Mouse (Mus musculus) megakaryocyte, adult 5-6 weeks (primary cell): ENCODE results near the gene Tmem11. TPM values are rescaled to one million over a fixed set of nuclear protein-coding genes. Genes with fewer than 3 reads are reported as not detected.

Experiments used
- ATAC-seq: 2 replicates; pipeline ENCODE4 v1.8.0; 2016; ENCODE audit warnings: mild to moderate bottlenecking, inconsistent platforms; ENCODE audit not compliant: poor library complexity, severe bottlenecking
- total RNA-seq, 2 experiments: library from RNA; stranded (forward) in 1 of 2; stranded (reverse) in 1 of 2; fragments of 153-499, 151-499 nt in 1 of 2; fragments of 221-1000, 200-1000 nt in 1 of 2; gene quantifications; 2 replicates each; pipeline versions ENCODE4 v1.2.3 to v1.2.4; 2015 to 2017

Gene Tmem11
- total RNA-seq (2015) (13.3 and 18.7 TPM in 2 replicates), total RNA-seq (2017) (32.7 and 37.7 TPM in 2 replicates)

- peak; percentile 94 for ATAC-seq
These were observed at the start of gene Tmem11 for GRCm38 (mm10) chr11:60878675-60879294. Gene Tmem11 (minus strand): TSS chr11:60879272.

DNA sequence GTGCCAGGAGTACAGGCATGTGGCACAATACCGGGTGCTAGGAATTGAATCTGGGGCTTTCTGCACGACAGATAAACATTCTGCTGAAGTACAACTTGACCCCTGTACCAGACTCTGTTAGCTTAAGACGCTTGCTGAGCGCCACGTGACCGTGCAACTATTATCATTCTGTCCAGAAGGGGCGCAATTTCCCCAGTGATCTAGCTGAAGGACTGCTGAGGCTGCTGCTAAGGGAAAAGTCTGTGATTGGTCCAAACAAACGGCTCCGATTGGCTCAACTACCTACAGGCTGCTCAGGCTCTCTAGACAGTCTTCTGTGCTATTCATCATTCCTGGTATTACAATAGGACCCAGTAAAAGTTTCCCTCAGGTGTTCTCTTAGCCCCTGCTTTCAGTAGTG, 48.2 kb upstream of the Tmem11 start:
- peak; percentile 70 for ATAC-seq

- no peak for ATAC-seq
These were observed 45.9 kb upstream of the Tmem11 start for GRCm38 (mm10) chr11:60924981-60925380.

DNA sequence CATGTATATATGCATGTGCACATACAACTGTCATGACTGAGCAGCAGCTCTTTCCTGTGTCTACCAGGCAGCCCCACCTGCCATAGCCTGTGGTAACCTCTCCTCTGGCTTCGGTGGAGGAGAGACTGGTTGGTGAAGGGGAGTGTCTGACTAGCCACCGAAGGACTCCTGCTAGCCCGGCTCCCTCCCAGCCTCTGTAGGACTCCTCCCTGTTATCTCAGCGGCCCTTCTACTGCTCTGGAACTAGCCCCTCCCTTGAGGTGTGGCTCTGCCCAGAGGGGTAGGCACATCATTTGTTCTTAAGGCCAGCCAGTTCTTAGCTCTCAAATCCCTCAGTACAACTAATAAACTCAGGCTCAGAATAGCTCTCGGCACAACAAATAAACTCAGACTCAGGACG, 45.4 kb upstream of the Tmem11 start:
- ATAC-seq = no peak

DNA sequence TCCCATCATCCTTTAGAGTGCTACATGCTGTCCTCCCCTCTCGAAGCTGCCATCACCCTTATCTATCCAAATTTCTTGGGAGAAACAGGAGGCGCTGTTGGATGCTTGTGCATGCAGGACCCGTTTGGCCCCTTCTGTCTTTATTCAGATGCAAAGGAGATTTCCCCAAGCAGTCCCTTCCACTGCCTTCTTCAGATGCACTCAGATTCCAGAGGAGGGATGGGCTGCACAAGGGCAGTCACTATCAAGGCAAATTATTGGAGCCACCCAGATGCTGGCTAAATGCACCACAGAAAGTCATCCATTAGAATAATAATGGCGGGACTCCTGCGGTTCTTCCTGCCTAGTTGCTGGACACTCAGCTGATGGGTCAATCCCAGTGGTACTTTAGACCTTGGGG, 43.9 kb upstream of the Tmem11 start:
- no peak for ATAC-seq

GRCm38 (mm10) chr11:60922195-60922594, 43.1 kb upstream of the Tmem11 start:
- ATAC-seq = no peak

GRCm38 (mm10) chr11:60920021-60920420, 40.9 kb upstream of the Tmem11 start:
- no peak for ATAC-seq

DNA sequence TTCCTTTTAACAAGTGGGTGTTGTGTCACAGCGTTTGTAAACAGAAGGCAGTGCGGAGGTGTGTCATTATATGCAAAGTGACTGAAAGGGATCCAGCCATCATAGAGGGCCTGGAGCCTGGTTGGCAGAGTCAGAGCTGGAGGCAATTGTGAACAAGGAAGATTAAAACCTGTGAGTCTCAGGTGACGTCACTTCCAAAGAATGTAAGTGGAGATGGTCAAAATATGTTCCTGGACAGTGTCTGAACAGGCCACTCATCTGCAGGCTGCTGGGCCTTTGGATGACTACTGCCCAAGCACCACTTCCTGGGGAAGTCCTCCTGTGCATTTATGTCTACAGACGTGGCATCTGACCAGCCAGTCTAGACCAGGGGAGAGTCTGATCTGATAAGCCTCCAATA, 36.1 kb upstream of the Tmem11 start:
- ATAC-seq = no peak

DNA sequence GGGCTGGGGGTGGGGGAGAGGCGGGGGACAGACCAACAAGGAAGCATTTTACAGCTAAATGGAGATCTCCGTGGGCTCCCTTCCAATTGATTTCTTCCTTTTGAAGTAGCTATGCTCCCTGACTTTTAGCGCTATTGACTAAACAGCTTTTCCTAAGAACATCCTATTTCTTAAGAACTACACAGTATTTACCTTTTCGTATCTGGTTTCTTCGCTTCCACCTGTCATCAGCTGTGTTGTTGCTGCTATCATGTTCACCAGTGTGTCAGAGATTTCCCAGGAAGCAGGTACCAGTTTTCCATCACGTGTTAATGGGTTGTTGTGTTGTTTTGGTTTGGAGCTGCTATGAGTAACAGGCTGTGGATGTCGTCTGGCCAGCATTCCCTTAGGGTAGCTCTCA, 35.4 kb upstream of the Tmem11 start, which contains the start of gene Natd1:
Gene Natd1 (minus strand): TSS at position 260 of the 400 bp plus-strand sequence.
- ATAC-seq = no peak

DNA sequence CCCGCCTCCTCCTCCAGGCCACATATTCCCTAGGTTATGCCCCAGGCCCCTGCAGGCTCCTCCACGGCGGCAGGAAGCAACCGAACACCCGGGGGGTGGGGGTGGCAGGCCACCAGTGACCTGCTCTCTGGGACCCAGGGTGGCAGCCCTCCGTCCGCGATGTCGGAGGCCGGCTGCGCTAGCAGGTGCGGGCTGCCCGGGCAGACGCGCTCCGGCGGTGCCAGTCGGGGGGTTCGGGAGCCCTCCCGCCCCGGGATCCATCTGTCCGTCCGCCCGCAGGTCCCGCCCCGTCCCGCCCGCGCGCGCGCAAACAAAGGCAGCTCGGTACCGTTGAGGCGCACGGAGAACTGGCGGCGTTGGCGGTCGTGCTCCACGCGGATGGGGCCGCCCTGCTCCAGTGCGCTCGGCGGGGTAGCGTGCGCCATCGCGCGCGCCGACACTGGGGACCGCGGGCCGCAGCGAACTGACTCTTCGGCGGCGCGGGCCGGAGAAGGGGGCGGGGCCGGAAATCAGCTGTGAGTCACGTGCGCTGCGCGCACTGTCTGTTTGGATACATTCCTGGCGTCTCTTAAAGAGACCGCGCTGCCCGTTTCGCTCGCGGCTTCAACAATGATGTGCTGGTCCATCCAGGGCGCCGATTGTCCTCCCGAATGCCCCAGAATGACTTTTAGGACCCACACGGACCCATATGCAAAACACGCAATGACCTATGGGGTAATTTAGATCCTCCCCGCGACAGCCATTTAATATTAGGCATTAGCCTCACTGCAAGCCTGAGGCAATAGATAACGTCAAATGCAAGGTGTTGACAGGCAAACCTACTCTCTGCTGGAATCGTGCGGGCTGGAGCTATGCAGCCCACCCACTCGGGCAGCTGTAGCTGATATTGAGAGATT, 34.5 kb upstream of the Tmem11 start:
- peak; percentile 96 for ATAC-seq

- ATAC-seq = no peak
These were observed 33.5 kb upstream of the Tmem11 start for GRCm38 (mm10) chr11:60912525-60912973.

- ATAC-seq = no peak
These were observed 30.6 kb upstream of the Tmem11 start for GRCm38 (mm10) chr11:60909626-60910025.

- ATAC-seq = no peak
These were observed 29.0 kb upstream of the Tmem11 start for GRCm38 (mm10) chr11:60908073-60908472.

- no peak for ATAC-seq
These were observed 27.4 kb upstream of the Tmem11 start for GRCm38 (mm10) chr11:60906449-60906848.

- ATAC-seq = no peak
These were observed 26.5 kb upstream of the Tmem11 start for GRCm38 (mm10) chr11:60905407-60906120.

DNA sequence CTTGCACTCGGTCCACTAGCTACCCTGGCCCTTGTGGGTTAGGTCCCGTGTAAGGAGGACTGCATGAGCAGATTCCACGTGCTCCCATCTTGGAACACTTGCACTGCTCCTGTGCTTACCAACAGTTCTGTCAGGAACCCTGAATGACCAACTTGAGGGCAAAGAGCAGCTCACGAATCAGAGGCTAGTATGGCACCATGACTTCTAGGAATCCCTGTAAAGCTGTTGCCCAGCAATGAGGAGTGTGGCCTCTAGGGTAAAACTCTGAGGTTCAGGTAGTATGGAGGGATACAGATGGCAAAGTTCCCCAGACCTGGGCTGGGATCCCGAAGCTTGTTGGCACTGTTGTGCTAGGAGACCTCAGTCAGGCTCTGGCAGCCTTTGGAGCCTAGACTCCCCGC, 24.6 kb upstream of the Tmem11 start:
- no peak for ATAC-seq

DNA sequence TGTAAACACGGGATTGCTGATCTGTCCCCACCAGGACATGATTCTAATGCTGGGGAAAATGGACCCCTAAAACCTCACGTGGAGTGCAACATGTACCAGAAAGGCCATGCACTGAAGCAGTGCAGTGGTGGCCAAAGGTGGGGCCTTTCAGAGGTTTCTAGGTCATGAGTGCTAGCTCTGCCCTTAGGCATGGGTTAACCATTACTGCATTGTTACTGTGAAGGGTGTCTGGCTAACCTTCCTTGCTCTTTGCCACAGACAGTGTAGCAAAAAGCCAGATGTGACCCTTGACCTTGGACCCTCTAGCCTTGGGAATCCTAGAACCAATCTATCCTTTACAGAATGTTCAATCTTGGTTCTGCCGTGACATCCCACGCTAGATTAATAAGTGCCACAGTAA, 23.4 kb upstream of the Tmem11 start:
- no peak for ATAC-seq

DNA sequence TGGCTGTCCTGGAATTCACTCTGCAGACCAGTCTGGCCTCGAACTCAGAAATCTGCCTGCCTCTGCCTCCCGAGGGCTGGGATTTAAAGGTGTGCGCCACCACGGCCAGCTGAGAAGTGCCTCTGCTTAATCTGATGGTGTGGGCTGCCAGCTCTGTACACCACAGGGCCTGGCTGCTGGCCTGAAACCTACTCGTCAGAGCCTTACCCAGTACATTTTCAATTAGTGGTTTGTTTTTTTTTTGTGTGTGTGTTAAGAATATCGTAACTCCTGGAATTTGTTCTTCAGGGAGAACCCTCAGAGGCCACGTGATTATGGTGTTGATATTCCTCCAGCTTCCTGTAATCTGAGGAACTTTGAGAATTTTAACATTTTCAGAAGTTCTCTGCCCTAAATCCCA, 22.9 kb upstream of the Tmem11 start:
- ATAC-seq = no peak

DNA sequence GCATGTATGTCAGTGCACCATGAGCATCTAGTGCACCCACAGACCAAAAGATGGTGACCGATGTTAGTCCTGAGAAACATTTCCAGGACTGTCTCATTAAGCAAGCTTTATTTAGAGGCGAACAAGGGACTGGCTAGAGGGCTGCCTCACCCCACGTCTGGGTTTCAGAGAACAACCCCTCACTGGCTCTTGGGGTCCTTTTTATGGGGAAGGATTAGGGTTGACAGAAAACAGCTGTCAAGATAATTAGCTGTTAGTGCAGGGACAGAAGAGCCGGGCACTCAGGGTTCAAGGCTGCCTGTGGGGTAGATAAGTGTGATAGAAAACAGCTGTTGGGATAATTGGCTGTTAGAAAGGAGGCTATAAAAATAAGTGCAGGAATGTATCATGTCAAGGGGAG, 16.8 kb upstream of the Tmem11 start:
- ATAC-seq = no peak

DNA sequence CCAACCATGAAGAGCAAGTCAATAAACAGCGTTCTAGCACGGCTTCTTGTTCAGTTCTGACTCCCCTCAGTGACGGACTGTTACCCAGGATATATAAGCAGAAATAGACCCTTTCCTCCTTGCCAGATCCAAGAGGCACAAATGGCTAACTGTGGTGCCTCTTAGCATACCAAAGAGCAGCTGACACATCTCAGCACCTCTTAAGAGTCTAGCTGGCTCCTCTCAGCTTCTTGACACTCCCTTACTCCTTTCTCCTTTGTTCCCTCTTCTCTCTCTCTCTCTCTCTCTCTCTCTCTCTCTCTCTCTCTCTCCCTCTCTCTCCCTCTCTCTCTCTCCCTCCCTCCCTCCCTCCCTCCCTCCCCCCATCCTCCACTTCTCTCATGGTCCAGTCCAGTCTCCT, 11.7 kb upstream of the Tmem11 start:
- ATAC-seq = no peak

DNA sequence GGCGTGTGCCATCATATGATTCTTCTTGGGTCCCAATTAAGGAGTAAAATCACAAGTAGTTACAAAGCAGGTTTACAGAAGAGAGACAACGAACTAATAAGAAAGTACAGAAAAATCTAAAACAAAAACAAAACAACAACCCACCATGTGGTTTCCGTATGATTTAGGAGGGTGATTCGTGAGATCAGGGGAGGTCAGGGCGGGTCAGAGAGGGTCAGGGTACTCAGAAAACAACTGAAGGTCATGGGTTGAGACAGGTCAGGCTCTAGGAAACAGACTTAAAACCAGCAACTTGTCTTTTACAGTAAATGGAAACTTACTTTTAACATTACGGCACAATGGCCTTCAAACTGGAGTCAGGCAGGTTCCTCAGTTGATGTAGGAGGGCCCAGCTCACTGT, 11.2 kb upstream of the Tmem11 start:
- ATAC-seq = no peak
